Mouse (Mus musculus) megakaryocyte, embryonic 14.5 days (primary cell): ENCODE measurements around the gene Cct4.

Experiments
- FLI1 ChIP-seq: IDR thresholded peaks from 2 replicates; pipeline ENCODE4 v1.6.1; 2012; ENCODE audit warnings: low read length, inconsistent platforms, mixed read lengths
- GATA1 ChIP-seq: IDR thresholded peaks from 3 replicates; pipeline ENCODE4 v1.6.1; 2012; ENCODE audit warnings: mixed read lengths, low read length, inconsistent platforms, borderline replicate concordance

GRCm38 (mm10) chr11:23007166-23007480, 16.8 kb downstream of the Cct4 start:
- TF ChIP-seq GATA1 (no peak), FLI1 (no peak)
